15 mouse cellular contexts compared by ENCODE assay signal in the genomic region with DNA sequence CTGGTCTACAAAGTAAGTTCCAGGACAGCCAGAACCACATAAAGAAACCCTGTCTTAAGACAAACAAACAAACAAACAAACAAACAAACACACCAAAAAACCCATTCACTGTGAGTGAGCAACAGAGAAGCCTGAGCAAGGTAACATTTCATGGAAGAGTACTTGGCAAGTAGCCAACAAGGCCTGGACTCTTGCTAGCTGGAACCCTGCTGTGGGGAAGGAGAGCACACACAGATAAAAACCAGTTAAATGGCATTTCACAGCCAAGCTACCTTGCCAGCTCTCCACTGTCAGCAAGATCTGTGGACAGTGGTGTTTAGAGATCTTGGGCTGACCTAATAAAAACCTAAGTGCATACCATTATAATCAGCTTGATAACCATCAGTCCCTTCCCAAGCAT. TPM values are rescaled to one million over a fixed set of nuclear protein-coding genes. Genes with fewer than 3 reads are reported as not detected.
DNase-seq lines count a peak whose midpoint lies in the region; ATAC-seq and TF ChIP-seq lines count a peak whose summit lies in the region.
"Had no signal": no experiment of that assay in that cellular context is flagged by ENCODE, and none has a peak within 500 bp of the region (broad histone marks: within the 10 kb centered on the region; RNA-seq: fewer than 3 reads in every experiment).

No protein-coding gene starts in this region.

- peaks cover 83% of the 10 kb centered on the region for H3K4me1 ChIP-seq in heart, embryonic 12.5 days (replicated peaks)
- H3K4me1 ChIP-seq in lung, embryonic 16.5 days (replicated peaks; ENCODE audit: control insufficient read depth, insufficient read depth, low read length) = peaks cover 44% of the 10 kb centered on the region

- intact Hi-C loops in heart, postnatal 36 days (cut with DNase I) = loop anchor here (2.0 kb wide), 1 partner anchor 18 kb away; no protein-coding TSS in a partner anchor
- intact Hi-C loops in left cerebral cortex, adult 2 months (cut with DNase I) = no loop called here

- no peak for DNase-seq in heart, postnatal 36 days
- DNase-seq in lung, postnatal 36 days = no peak
- DNase-seq in cerebellum, adult 8-10 months = peak; percentile 49
- DNase-seq in mesoderm, embryonic 11.5 days (ENCODE audit: low read depth, low spot score) = peak; percentile 18
- no peak for DNase-seq in left cerebral cortex, adult 2 months (ENCODE audit: extremely low spot score in 1 of 2, low spot score in 2 of 2)
- DNase-seq: adrenal gland, adult 8-10 months; thymus, postnatal 14 days had no signal

- no peak overlapping the region for H3K9ac ChIP-seq in heart, embryonic 12.5 days
- no peak overlapping the region for H3K9ac ChIP-seq in lung, embryonic 16.5 days (ENCODE audit: low read length)
- H3K9ac ChIP-seq: embryonic facial prominence, embryonic 15.5 days; intestine, embryonic 15.5 days; limb, embryonic 12.5 days had no signal

- no peak for TF ChIP-seq CTCF in left cerebral cortex, adult 2 months (IDR thresholded peaks at IDR 0.05)

- no peaks in the 10 kb centered on the region for H3K36me3 ChIP-seq in heart, embryonic 12.5 days
- no peaks in the 10 kb centered on the region for H3K36me3 ChIP-seq in lung, embryonic 16.5 days (ENCODE audit: control insufficient read depth, insufficient read depth, low read length)
- H3K36me3 ChIP-seq: embryonic facial prominence, embryonic 15.5 days; intestine, embryonic 15.5 days had no signal

- peak overlapping the region; percentile 38 for H3K4me2 ChIP-seq in heart, embryonic 12.5 days
- no peak overlapping the region for H3K4me2 ChIP-seq in lung, embryonic 16.5 days (ENCODE audit: low read depth, low read length)
- H3K4me2 ChIP-seq: embryonic facial prominence, embryonic 15.5 days; intestine, embryonic 15.5 days; limb, embryonic 12.5 days had no signal

- H3K27me3 ChIP-seq in heart, embryonic 12.5 days (replicated peaks) = no peaks in the 10 kb centered on the region
- H3K27me3 ChIP-seq in lung, embryonic 16.5 days (ENCODE audit: control insufficient read depth, insufficient read depth, low read depth, low read length) = no peaks in the 10 kb centered on the region
- H3K27me3 ChIP-seq: embryonic facial prominence, embryonic 15.5 days; intestine, embryonic 15.5 days; limb, embryonic 12.5 days; Patski had no signal

- no peaks in the 10 kb centered on the region for H3K9me3 ChIP-seq in heart, embryonic 12.5 days (replicated peaks)
- no peaks in the 10 kb centered on the region for H3K9me3 ChIP-seq in lung, embryonic 16.5 days (ENCODE audit: control insufficient read depth, low read length)
- H3K9me3 ChIP-seq: embryonic facial prominence, embryonic 15.5 days; intestine, embryonic 15.5 days; limb, embryonic 12.5 days had no signal

- ATAC-seq in heart, embryonic 12.5 days (ENCODE audit: insufficient number of reproducible peaks, low FRiP score) = no peak
- no peak; the same call in 1 of the 2 replicates for ATAC-seq in lung, embryonic 16.5 days (ENCODE audit: low read depth)
- ATAC-seq: CD4-positive, CD25-positive, alpha-beta regulatory T cell, adult 4 months; intestine, embryonic 15.5 days; Patski had no signal

- peak overlapping the region; percentile 89 for H3K27ac ChIP-seq in heart, embryonic 12.5 days (ENCODE audit: poor library complexity, severe bottlenecking)
- H3K27ac ChIP-seq in lung, embryonic 16.5 days (ENCODE audit: low read length) = peak overlapping the region; percentile 79
- no peak overlapping the region for H3K27ac ChIP-seq in left cerebral cortex, adult 2 months
- H3K27ac ChIP-seq: embryonic facial prominence, embryonic 15.5 days; intestine, embryonic 15.5 days; limb, embryonic 12.5 days; macrophage had no signal

- H3K4me3 ChIP-seq in heart, embryonic 12.5 days = no peak overlapping the region
- no peak overlapping the region for H3K4me3 ChIP-seq in lung, embryonic 16.5 days (ENCODE audit: low read length)
- H3K4me3 ChIP-seq in left cerebral cortex, adult 2 months = no peak overlapping the region
- H3K4me3 ChIP-seq: embryonic facial prominence, embryonic 15.5 days; intestine, embryonic 15.5 days; limb, embryonic 12.5 days had no signal

RNA-seq across cellular contexts. Expression of gene Arhgap35, which starts 30.4 kb away (rescaled TPM):
- 20.3 and 21.4 TPM in 2 replicates for polyA plus RNA-seq in heart, embryonic 12.5 days (2016; fragmentation: Nextera tagmentation; extraction: Ambion mirVana)
- 10 to 100 TPM; 32.0 to 35.1 TPM for total RNA-seq in heart, postnatal 36 days (2021)
- 16.4 and 17.8 TPM in 2 replicates for polyA plus RNA-seq in lung, embryonic 16.5 days (2015; fragmentation: Nextera tagmentation; extraction: Ambion mirVana)
- total RNA-seq in left cerebral cortex, adult 2 months (2021) = 100 to 1,000 TPM; 138 to 140 TPM

Comparison
In these comparisons a context has a peak if more than half of its experiments do, and no peak if none do; other contexts are left out.
1. DNase-seq: peak in cerebellum, adult 8-10 months (single experiment) and mesoderm, embryonic 11.5 days (single experiment); none in heart, postnatal 36 days (0 of 2), lung, postnatal 36 days (single experiment) and left cerebral cortex, adult 2 months (0 of 2).